Mouse (Mus musculus) myocyte (in vitro differentiated cells): ENCODE data around the gene Mettl5. TPM values are rescaled to one million over a fixed set of nuclear protein-coding genes. Genes with fewer than 3 reads are reported as not detected.

Experiments used
- H3K27me3 ChIP-seq: one replicate; pipeline ENCODE4 v1.6.1; 2011; ENCODE audit not compliant: control insufficient read depth, insufficient read depth, insufficient read length
- H3K36me3 ChIP-seq: one replicate; pipeline ENCODE4 v1.6.1; 2011; ENCODE audit not compliant: control insufficient read depth, insufficient read depth
- H3K4me2 ChIP-seq: one replicate; pipeline ENCODE4 v1.6.1; 2011; ENCODE audit warnings: low read depth, control low read depth
- H3K4me3 ChIP-seq: one replicate; pipeline ENCODE4 v1.5.1; 2011; ENCODE audit warnings: mild to moderate bottlenecking, control low read depth, moderate library complexity
- H3K79me2 ChIP-seq: one replicate; pipeline ENCODE4 v1.6.1; 2011; ENCODE audit not compliant: control insufficient read depth, insufficient read depth
- H3ac ChIP-seq: one replicate; pipeline ENCODE4 v1.6.1; 2011; ENCODE audit not compliant: control insufficient read depth, insufficient read length
- CEBPB ChIP-seq: IDR thresholded peaks from 2 replicates; pipeline ENCODE4 v1.6.1; 2011; ENCODE audit warnings: mild to moderate bottlenecking, moderate library complexity; ENCODE audit not compliant: poor library complexity, insufficient read depth, severe bottlenecking
- E2F4 ChIP-seq: IDR thresholded peaks from one replicate; pipeline ENCODE4 v1.6.1; 2011; ENCODE audit warnings: mild to moderate bottlenecking, control low read depth, moderate library complexity; ENCODE audit not compliant: insufficient read depth
- MAX ChIP-seq: IDR thresholded peaks from one replicate; pipeline ENCODE4 v1.6.1; 2011; ENCODE audit warnings: low read depth, mild to moderate bottlenecking, control low read depth
- MYOD1 ChIP-seq, 3 experiments: IDR thresholded peaks; one replicate each; pipeline ENCODE4 v1.6.1; 2011; ENCODE audit warnings: control low read depth in 2 of 3, low read depth in 2 of 3, mild to moderate bottlenecking in 2 of 3, moderate library complexity in 1 of 3; ENCODE audit not compliant: insufficient read length in 2 of 3, control insufficient read depth in 1 of 3
- MYOG ChIP-seq, 3 experiments: IDR thresholded peaks; one replicate each; pipeline ENCODE4 v1.6.1; 2011; ENCODE audit warnings: control low read depth in 2 of 3, low read depth in 2 of 3, mild to moderate bottlenecking in 2 of 3; ENCODE audit not compliant: insufficient read length in 2 of 3, control insufficient read depth in 1 of 3, insufficient read depth in 1 of 3
- POLR2A ChIP-seq: IDR thresholded peaks from one replicate; pipeline ENCODE4 v1.6.1; 2011; ENCODE audit warnings: low read depth, mild to moderate bottlenecking, control low read depth, moderate library complexity; ENCODE audit not compliant: insufficient read length
- POLR2AphosphoS2 ChIP-seq: IDR thresholded peaks from one replicate; pipeline ENCODE4 v1.6.1; 2011; ENCODE audit warnings: low read depth, control low read depth; ENCODE audit not compliant: insufficient read length
- REST ChIP-seq: IDR thresholded peaks from one replicate; pipeline ENCODE4 v1.6.1; 2011; ENCODE audit warnings: mild to moderate bottlenecking, control low read depth, moderate library complexity; ENCODE audit not compliant: insufficient read depth, insufficient read length
- SRF ChIP-seq: IDR thresholded peaks from one replicate; pipeline ENCODE4 v1.6.1; 2011; ENCODE audit warnings: low read depth; ENCODE audit not compliant: control insufficient read depth, insufficient read length
- TCF12 ChIP-seq: IDR thresholded peaks from one replicate; pipeline ENCODE4 v1.6.1; 2011; ENCODE audit warnings: mild to moderate bottlenecking, control low read depth; ENCODE audit not compliant: poor library complexity, insufficient read depth, severe bottlenecking
- TCF3 ChIP-seq: IDR thresholded peaks from one replicate; pipeline ENCODE4 v1.6.1; 2011; ENCODE audit warnings: low read depth, control low read depth; ENCODE audit not compliant: insufficient read length
- USF1 ChIP-seq: IDR thresholded peaks from one replicate; pipeline ENCODE4 v1.6.1; 2011; ENCODE audit warnings: low read depth, mild to moderate bottlenecking, control low read depth, moderate library complexity
- polyA plus RNA-seq: library from polyadenylated mRNA; unstranded; fragments of >200 nt; fragmentation: generic; extraction: Trizol; gene quantifications from one replicate; pipeline ENCODE4 v1.2.1, GENCODE M21; 2012; ENCODE audit warnings: missing spikeins

Gene Mettl5
- polyA plus RNA-seq, 1 experiment = 14.3 TPM

DNA sequence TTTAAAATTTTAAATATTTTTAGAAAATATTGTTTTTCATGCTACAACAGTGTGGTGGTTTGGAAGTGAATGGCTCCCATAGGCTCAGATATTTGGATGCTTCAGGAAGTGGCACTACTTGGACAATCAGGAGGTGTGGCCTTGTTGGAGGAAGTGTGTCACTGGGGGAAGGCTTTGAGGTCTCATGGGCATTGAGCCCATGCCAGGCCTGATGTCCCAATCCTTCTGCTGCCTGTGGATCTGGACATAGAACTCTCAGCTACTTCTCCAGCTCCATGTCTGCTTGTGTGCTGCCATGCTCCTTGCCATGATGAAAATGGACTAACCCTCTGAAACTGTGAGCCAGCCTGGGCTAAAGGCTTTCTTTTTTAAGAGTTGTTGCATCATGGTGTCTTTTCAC lies 46.7 kb downstream of the Mettl5 start:
- TF ChIP-seq MYOG (IDR thresholded peaks at IDR 0.05; ENCODE audit: control insufficient read depth in 1 of 3, insufficient read depth in 1 of 3, insufficient read length in 2 of 3, low read depth in 2 of 3) = no peak
- TF ChIP-seq USF1 = no peak
- no peak for TF ChIP-seq POLR2A
- TF ChIP-seq E2F4 = no peak
- no peak for TF ChIP-seq CEBPB
- no peak for TF ChIP-seq POLR2AphosphoS2
- TF ChIP-seq MYOD1 (IDR thresholded peaks at IDR 0.05; ENCODE audit: control insufficient read depth in 1 of 3, insufficient read length in 2 of 3, low read depth in 2 of 3) = no peak
- no peak for TF ChIP-seq MAX
- no peak for TF ChIP-seq TCF3
- Histone ChIP-seq H3K79me2 (no peaks in the 10 kb centered on the region), H3K4me2 (no peak overlapping the region), H3K27me3 (no peaks in the 10 kb centered on the region), H3ac (no peak overlapping the region), H3K36me3 (no peaks in the 10 kb centered on the region), H3K4me3 (no peak overlapping the region)

DNA sequence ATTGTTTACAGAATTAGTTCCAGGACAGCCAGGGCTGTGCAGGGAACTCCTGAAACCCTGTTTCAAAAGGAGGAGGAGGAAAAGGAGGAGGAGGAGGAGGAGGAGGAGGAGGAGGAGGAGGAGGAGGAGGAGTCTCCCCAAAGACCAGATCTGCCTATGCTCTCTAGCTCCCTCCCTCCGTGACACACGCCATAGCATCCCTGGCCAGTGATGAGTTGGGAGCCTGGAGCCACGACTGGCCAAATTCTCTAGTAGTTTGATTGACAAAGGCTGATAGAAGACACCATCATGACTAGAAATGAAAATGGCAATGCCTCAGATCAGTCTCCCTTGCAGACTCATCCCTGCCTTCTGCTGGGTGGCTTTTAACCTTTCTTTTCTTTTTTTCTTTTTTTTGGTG lies 47.4 kb downstream of the Mettl5 start:
- Histone ChIP-seq H3ac (no peak overlapping the region), H3K36me3 (no peaks in the 10 kb centered on the region), H3K79me2 (no peaks in the 10 kb centered on the region), H3K27me3 (no peaks in the 10 kb centered on the region), H3K4me3 (no peak overlapping the region), H3K4me2 (no peak overlapping the region)
- TF ChIP-seq MYOG (IDR thresholded peaks at IDR 0.05; ENCODE audit: control insufficient read depth in 1 of 3, insufficient read depth in 1 of 3, insufficient read length in 2 of 3, low read depth in 2 of 3) = no peak
- TF ChIP-seq SRF = no peak
- TF ChIP-seq TCF3 = no peak
- no peak for TF ChIP-seq POLR2AphosphoS2
- no peak for TF ChIP-seq TCF12
- TF ChIP-seq POLR2A = no peak
- TF ChIP-seq USF1 = no peak
- no peak for TF ChIP-seq E2F4
- no peak for TF ChIP-seq MYOD1 (IDR thresholded peaks at IDR 0.05; ENCODE audit: control insufficient read depth in 1 of 3, insufficient read length in 2 of 3, low read depth in 2 of 3)
- TF ChIP-seq MAX = no peak
- no peak for TF ChIP-seq REST
- no peak for TF ChIP-seq CEBPB

DNA sequence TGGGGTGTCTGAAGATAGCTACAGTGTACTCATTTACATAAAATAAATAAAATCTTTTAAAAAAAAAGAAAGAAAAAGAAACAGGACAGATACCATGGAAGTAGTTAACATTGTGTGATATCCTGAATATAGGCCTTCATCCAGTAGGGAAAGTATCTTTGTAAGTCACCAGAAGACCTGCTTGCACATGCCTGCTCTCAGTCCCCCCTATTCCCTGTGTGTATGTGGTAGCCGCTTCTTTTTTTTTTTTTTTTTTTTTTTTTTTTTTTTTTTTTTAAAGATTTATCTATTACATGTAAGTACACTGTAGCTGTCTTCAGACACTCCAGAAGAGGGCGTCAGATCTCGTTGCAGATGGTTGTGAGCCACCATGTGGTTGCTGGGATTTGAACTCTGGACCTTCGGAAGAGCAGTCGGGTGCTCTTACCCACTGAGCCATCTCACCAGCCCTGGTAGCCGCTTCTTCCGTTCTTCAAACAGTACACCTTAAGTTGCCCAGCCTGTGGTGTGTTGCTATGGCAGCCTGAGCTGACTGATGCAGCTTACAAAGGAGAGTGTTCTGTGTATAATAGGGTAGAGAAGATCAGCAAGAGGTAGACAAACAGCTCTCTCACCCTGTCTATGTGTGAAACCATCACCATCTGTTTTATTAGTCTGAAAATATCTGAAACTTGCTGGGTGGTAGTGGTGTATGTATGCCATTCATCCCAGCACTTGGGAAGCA lies 48.0 kb downstream of the Mettl5 start:
- no peaks in the 10 kb centered on the region for H3K36me3 ChIP-seq
- TF ChIP-seq E2F4 (no peak), TCF3 (no peak), REST (no peak), SRF (no peak), CEBPB (no peak), USF1 (no peak), MYOG (IDR thresholded peaks at IDR 0.05; ENCODE audit: control insufficient read depth in 1 of 3, insufficient read depth in 1 of 3, insufficient read length in 2 of 3, low read depth in 2 of 3) (no peak), POLR2AphosphoS2 (no peak), MAX (no peak), TCF12 (no peak), MYOD1 (IDR thresholded peaks at IDR 0.05; ENCODE audit: control insufficient read depth in 1 of 3, insufficient read length in 2 of 3, low read depth in 2 of 3) (no peak), POLR2A (no peak)
- no peaks in the 10 kb centered on the region for H3K27me3 ChIP-seq
- H3K79me2 ChIP-seq = no peaks in the 10 kb centered on the region
- H3K4me2 ChIP-seq = no peak overlapping the region
- no peak overlapping the region for H3K4me3 ChIP-seq
- H3ac ChIP-seq = no peak overlapping the region

DNA sequence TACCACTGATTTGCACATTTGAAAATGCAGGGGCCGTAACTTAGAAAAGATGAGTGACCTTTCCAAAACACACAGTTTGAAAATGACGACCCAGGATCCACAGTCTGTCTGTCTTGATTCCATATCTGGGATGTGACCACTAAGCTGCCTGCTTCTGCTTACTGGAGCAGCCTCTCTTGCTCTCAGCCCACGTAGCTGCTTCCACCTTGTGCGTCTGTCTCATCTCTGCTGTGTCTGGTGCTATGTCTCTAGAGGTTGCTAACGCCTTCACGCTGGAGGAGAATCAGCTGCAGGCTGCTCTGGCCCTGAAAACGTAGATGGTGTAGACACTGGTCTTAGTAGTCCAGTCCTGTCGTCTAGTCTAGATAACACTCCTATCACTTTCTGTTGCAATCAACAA lies 55.3 kb downstream of the Mettl5 start:
- no peaks in the 10 kb centered on the region for H3K79me2 ChIP-seq
- H3K27me3 ChIP-seq = no peaks in the 10 kb centered on the region
- TF ChIP-seq TCF3 (no peak), USF1 (no peak), TCF12 (no peak), MYOD1 (IDR thresholded peaks at IDR 0.05; ENCODE audit: control insufficient read depth in 1 of 3, insufficient read length in 2 of 3, low read depth in 2 of 3) (no peak), MAX (no peak), POLR2A (no peak), REST (no peak), MYOG (IDR thresholded peaks at IDR 0.05; ENCODE audit: control insufficient read depth in 1 of 3, insufficient read depth in 1 of 3, insufficient read length in 2 of 3, low read depth in 2 of 3) (no peak), CEBPB (no peak), POLR2AphosphoS2 (no peak), E2F4 (no peak), SRF (no peak)
- H3K36me3 ChIP-seq = no peaks in the 10 kb centered on the region
- no peak overlapping the region for H3ac ChIP-seq
- H3K4me3 ChIP-seq = no peak overlapping the region
- no peak overlapping the region for H3K4me2 ChIP-seq

DNA sequence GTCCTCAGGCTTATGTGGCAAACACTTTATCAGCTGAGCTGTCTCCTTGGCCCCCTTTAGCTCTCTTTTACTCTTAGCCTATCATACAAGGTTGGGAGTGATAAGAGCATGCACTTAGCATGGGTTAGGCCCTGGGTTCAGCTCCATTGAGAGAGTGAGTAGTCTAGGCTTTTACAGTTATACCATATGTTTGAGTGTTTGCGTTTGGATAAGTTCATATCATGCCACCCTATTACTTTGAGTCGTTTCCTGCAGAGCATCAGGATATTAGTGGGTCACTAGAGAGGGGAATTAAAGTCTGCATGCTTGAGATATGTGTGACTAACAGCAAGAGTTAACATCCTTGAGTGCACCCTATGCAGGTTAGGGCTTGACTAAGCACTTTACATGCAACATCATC lies 55.7 kb downstream of the Mettl5 start:
- no peaks in the 10 kb centered on the region for H3K27me3 ChIP-seq
- H3ac ChIP-seq = no peak overlapping the region
- H3K4me2 ChIP-seq = no peak overlapping the region
- TF ChIP-seq TCF12 = no peak
- no peak for TF ChIP-seq REST
- TF ChIP-seq CEBPB = no peak
- no peak for TF ChIP-seq POLR2A
- TF ChIP-seq MYOD1 (IDR thresholded peaks at IDR 0.05; ENCODE audit: control insufficient read depth in 1 of 3, insufficient read length in 2 of 3, low read depth in 2 of 3) = no peak
- no peak for TF ChIP-seq USF1
- no peak for TF ChIP-seq MAX
- TF ChIP-seq TCF3 = no peak
- TF ChIP-seq MYOG (IDR thresholded peaks at IDR 0.05; ENCODE audit: control insufficient read depth in 1 of 3, insufficient read depth in 1 of 3, insufficient read length in 2 of 3, low read depth in 2 of 3) = no peak
- TF ChIP-seq SRF = no peak
- TF ChIP-seq E2F4 = no peak
- no peak for TF ChIP-seq POLR2AphosphoS2
- H3K36me3 ChIP-seq = no peaks in the 10 kb centered on the region
- no peaks in the 10 kb centered on the region for H3K79me2 ChIP-seq
- no peak overlapping the region for H3K4me3 ChIP-seq
